Mouse (Mus musculus) T-helper 17 cell (primary cell): ENCODE data around the gene Upk3b.

Source experiments
- in situ Hi-C, 2 experiments: fragments of 300-600 bp; cut with MboI, MseI; formaldehyde crosslinking; loops; 1 replicate in 1 of 2; 2 replicates in 1 of 2; pipeline ENCODE4 v1.15.1; 2025; ENCODE audit warnings: high pct_unique_total_duplicates in 2 of 2

Gene Upk3b

GRCm38 (mm10) chr5:136038258-136039214 is at the start of gene Upk3b:
TSS of gene Upk3b (plus strand) at chr5:136038496.
- in situ Hi-C loops = no loop called here

DNA sequence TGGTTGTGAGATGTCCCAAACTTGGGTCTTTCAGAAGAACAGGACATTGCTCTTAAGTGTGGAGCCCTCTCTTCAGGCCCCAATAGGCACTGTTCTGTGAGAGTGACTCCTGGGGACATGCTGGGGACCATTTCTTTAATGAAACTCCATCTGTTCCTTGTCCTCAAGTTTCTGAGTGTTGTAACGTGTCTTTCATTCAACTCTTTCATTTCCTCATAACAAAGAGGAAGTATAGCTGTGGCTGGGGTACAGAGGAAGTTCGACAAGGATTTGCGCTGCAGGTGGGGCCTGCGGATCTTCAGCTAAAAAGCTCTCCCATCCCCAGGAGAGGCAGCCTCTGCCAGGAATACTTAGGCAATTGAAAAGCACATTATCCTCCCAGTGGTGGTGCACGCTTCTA is 47.7 kb upstream of the Upk3b start:
- in situ Hi-C loops = no loop called here

GRCm38 (mm10) chr5:135993381-135993965 is 44.8 kb upstream of the Upk3b start:
- in situ Hi-C loops = no loop called here

DNA sequence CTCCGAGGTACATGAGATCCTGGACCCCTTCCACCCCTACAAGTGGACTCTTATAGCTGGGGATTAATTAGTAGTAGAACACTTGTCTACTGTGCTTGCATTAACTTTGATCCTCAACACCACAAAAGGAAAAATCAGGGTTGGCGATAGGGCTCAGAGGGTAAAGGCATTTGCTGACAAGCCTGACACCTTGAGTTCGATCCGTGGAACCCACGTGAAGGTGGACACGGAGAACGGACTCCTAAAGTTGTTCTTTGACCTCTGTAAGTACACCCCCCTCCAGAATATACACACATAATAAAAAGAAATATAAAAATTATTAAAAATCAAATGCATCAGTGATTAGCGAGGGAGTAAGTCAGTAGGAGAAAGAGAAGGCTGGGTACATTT is 44.0 kb upstream of the Upk3b start:
- in situ Hi-C loops = no loop called here

DNA sequence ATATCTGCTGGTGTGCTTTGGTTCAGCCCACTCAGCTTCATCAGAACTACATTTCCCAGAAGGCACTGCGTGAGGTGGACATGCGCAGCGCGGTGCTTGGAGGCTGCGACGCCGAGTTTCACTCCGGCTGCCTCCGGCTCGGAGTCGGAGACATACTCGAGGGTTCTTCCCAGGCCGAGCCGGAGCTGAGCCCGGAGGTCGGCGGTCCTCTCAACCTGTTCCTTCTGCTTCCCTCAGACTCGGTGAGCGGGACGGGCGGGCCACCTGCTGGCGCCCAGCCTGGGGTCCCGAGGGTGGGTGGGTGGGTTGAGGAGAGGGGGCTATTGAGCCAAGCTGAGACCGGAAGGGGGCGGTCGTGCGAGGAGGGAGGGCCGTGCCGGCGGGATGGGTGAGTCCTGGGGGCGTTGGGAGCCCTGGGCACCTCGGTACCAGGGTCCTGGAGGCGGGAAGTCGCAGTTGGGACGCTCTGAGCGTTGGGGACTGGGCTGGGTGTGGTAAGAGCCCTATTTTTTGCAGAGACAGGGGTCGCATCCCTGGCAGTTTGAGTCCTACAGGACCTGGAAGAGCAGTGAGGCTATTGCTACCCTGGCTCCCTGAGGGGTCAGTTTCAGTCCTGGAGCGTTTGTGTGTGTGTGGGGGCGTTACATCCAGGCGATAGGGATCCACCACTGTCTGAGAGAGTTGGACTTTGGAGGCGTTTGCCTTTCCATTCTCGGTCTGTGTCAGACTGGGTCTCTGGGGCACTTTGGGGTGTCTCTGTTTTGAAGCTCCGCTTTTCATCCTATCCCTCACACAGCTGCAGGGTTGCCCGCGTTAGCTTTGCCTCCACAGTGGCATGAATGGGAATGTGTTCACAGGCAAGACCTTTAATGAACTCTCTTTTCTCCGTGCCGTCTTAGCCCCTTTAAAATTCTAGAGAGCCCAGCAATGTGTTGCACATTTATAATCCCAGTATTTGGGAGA is 43.3 kb upstream of the Upk3b start, which contains the start of gene Dtx2:
Gene Dtx2, plus strand, starts transcription at position 76 of the 963 bp plus-strand sequence.
- in situ Hi-C loops = no loop called here

- in situ Hi-C loops = no loop called here
These were observed 42.1 kb upstream of the Upk3b start for GRCm38 (mm10) chr5:135996162-135996561.

GRCm38 (mm10) chr5:136001222-136001621 is 37.1 kb upstream of the Upk3b start:
- in situ Hi-C loops = no loop called here

DNA sequence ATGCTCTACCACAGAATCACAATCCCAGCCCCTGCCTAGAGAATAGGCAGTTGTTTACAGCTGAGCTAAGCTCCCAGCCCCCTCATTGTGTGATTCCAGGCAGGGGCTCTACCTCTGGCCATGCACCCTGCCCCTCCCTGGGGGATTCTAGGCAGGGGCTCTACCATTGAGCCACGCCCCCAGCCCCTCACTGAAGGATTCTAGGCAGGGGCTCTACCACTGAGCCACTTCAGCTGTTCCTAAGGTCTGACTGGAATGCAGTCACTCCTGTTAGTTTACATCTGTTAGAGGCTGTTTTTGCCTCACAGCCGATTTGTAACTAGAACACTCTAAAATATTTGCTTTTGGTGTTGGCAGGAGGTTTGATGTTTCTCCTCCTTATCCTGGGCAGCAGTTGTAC is 36.0 kb upstream of the Upk3b start:
- in situ Hi-C loops = no loop called here

GRCm38 (mm10) chr5:136002751-136003151 is 35.5 kb upstream of the Upk3b start:
- in situ Hi-C loops = no loop called here

DNA sequence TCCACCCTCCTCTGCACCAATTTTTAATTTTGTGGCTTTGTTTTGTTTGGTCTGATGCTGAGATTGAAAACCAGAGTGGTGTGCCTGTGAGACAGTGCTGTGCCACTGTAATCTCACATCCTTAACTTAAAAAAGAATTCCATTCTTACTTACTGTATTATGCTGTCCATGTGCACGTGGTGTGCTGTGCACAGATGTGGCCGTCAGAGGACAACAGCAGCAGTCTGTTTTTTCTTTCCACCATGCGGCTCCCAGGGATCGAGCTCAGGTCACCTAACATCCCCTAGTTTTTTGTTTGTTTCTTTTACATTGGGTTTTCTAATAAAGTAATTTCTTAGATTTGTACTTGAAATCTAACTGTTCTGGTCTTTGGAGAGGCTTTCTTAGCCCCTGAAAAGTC is 33.8 kb upstream of the Upk3b start:
- in situ Hi-C loops = no loop called here

- in situ Hi-C loops = no loop called here
These were observed 30.6 kb upstream of the Upk3b start for GRCm38 (mm10) chr5:136007745-136008144.

DNA sequence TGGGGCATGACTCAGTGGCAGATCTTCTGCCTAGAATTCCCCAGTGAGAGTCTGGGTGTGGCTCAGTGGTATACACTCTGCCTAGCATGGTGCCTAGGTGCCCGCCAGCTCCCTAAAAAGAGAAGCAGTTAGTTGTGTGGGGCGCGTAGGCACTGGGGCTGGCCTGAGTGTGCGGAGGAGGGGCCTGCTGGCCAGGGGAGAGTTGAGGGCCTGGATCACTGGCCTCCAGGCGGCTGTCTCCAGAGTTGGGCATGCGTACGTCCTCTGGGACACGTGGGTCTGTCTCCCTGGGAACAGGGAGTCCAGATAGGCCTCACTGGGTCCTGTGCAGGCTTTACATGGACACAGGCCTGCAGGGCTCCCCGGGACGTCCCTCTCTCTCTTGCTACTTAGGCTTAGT is 23.4 kb upstream of the Upk3b start:
- in situ Hi-C loops = no loop called here

DNA sequence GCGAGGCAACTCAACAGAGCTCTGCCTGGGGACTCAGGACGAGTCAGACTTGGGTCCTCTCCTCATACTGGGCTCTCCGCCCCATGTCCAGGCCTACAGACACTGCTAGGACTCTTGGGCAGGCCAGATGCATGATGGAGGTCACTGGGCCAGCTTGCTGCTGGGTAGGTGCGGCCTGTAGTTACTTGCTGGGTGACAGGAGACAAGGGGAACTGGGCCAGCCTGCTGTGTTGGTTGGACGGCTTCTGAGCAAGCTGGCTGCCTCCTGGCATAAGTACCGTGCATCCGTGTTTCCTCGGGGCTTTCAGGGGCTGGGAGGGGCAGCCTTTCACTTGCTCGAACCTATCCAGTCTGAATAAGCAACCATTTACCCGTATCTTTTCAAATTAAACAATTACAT is 22.7 kb upstream of the Upk3b start:
- in situ Hi-C loops = no loop called here

DNA sequence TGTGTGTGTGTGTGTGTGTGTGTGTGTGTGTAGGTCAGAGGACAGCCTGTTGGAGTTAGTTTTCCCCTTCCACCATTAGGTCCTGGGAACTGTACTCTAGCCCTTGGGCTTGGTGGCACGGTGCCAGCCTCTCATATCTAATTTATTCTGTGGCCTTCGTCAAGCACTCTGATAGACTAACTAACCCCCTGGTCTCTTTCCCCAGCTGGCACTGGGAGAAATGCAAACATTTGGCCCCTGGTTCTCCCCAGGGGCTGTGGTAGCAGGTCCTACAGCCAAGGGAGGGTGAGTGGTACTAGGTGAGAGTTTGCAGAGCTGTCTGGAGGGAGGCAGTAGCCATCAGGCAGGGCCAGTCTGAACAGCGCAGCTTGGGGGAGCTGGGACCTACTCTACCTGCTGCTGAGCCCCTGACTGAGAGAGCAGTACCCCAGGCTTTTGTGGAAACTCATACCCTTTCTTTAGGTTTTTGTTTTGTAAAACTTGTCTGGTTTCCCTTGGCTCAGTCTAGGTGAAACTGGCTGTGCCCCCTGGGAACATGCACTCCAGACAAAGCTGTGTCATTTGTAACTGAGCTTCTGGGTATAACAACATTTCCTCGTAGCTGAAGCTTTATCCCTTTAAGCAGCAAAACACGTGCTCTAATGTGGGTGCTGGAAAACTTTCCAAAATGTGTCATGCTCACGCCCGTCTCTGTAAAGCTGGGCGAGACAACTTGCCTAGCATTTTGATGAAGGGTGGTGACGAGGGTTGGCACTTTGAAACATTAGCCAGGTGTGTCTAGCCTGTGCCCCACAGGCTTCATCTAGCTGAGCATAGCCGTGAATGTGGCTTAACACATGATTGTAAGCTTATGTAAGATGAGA is 22.1 kb upstream of the Upk3b start:
- in situ Hi-C loops = no loop called here

DNA sequence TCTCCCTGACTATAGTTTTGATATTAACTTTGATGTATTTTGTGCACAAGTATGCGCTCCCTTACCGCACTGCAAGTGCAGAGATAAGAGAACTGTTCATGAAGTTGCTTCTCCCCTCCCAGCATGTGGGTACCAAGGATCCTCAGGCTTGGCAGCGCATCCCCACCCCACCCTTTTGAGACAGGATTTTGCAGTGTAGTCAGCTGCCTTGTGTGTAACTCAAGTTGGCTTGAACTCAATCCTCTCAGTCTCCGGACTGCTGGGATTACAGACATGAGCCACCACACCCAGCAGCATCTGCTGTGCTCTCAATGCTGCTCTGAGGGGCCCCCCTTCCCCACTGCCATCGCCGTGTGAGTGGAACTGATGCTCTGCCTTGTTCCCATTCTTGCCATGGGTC is 21.0 kb upstream of the Upk3b start:
- in situ Hi-C loops = no loop called here

GRCm38 (mm10) chr5:136018726-136019125 is 19.6 kb upstream of the Upk3b start:
- in situ Hi-C loops = no loop called here

DNA sequence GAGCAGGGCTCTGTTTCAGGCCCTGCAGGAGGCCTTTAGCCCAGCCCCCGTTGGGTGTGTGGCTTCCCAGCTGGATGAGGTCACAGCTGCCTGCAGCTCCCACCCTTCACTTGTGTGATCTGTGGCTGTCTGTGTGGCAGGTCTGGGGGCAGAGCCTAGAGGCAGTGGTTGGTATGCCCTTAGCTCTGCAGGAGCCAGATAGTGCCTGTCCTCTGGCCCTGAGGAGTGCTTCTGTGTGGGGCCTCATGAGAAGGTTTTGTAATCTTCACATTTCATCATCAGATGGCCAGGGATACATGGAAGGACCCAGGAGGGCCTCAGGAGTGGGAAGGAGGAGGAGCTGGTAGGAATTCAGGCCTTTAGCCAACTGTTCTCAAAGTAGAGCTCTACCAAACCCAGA is 18.4 kb upstream of the Upk3b start:
- in situ Hi-C loops = no loop called here

DNA sequence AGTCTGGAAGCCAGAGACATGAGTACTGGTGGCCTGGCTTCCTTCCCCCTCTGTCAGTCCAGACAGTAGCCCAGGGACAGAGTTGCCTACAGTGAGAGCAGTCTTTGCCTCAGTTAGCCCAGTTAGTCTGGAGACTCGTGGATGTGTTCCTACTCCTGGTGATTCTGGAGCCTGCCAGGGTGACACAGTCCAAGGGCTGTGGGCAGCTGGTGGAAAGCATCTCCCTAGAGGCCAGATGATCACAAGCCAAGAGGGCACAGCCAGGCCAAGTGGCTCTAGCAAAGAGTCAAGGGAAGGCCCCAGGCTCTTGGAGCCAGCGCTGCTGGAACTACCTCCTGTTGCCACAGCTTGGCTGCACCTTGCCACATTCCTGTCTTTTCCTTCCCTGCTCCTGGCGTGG is 12.6 kb upstream of the Upk3b start:
- in situ Hi-C loops = no loop called here

GRCm38 (mm10) chr5:136026859-136027258 is 11.4 kb upstream of the Upk3b start:
- in situ Hi-C loops = no loop called here

GRCm38 (mm10) chr5:136027612-136028311 is 10.5 kb upstream of the Upk3b start:
- in situ Hi-C loops = no loop called here
